Mouse (Mus musculus) kidney, adult 9 months (tissue): Measurements from ENCODE around the gene Il1rap.
A peak's percentile ranks its signal among the peaks of the same experiment; 100 is the strongest.

Experiments
- DNase-seq: peaks from one replicate; pipeline ENCODE4 v3.0.0; 2022

Il1rap gene

GRCm38 (mm10) chr16:26755381-26756155, 174.1 kb downstream of the Il1rap start:
- DNase-seq: no peak

DNA sequence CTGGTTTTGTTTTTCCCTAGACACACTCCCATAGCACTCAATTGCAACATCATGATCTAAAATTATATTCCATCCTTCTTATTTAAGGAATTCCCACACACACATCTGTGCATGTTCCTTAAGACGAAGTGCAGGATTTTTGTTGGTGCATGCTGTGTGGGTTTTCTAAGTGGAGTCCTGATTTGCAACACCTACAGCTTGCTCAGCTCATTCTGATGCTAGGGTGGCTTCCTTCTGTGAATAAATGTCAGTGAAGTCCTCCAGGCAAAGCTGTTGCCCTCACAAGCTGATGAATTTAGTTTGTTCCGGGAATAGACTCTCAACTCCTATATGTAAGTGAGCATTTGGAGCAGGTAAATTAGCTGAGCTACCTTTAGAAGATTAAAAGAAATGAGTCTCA, 194.5 kb downstream of the Il1rap start:
- DNase-seq: no peak

GRCm38 (mm10) chr16:26777132-26777531, 195.6 kb downstream of the Il1rap start:
- DNase-seq: peak; percentile 1
